Mouse (Mus musculus): ENCODE results near the gene Tjap1. TPM values are rescaled to one million over a fixed set of nuclear protein-coding genes. Genes with fewer than 3 reads are reported as not detected.

The Tjap1 gene
- polyA plus RNA-seq, 1 experiment from 2014 or later: 29.3 TPM

DNA sequence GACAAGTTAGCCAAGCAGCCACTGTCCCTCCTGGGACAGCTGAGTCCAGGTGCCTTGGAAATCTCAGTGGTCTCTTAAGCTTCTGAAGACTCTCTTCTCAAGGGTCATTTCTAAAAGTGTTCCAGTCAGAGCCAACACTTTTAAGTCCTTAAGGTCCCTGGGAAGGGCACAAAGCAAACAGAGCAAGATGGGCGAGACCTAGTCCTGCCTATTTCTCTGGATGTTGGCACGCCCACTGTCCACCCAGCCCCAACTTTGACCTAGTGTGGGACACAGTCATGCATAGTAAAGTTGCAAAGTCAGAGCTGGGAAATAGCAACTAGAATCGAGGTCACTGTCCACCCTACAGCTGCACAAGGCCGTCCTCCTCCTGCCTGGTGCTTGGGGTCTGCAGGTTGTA lies 39.8 kb downstream of the Tjap1 start:
- Histone ChIP-seq H3K27ac (ENCODE audit: low read depth, low read length) (no peak overlapping the region; the same call in 1 of the 2 replicates), H3K4me2 (replicated peaks; ENCODE audit: low read depth) (no peak overlapping the region), H3K4me1 (replicated peaks; ENCODE audit: control insufficient read depth, insufficient read depth, low read length) (peaks cover 4% of the 10 kb centered on the region; the same call in 1 of the 2 replicates), H3K4me3 (ENCODE audit: low read depth, low read length) (no peak overlapping the region), H3K36me3 (ENCODE audit: control insufficient read depth, insufficient read depth) (peaks cover 64% of the 10 kb centered on the region), H3K27me3 (replicated peaks; ENCODE audit: control insufficient read depth, insufficient read depth, low read length) (no peaks in the 10 kb centered on the region), H3K9ac (ENCODE audit: low read depth, low read length) (no peak overlapping the region), H3K9me3 (ENCODE audit: control insufficient read depth) (no peaks in the 10 kb centered on the region)
- no peak for ATAC-seq
- no peak for TF ChIP-seq CTCF (IDR thresholded peaks at IDR 0.05; ENCODE audit: low read depth)
- 68% methylated on average over 4 of the region's 4 CpGs for WGBS

- Histone ChIP-seq H3K9ac (ENCODE audit: low read depth, low read length) (no peak overlapping the region), H3K4me3 (ENCODE audit: low read depth, low read length) (no peak overlapping the region), H3K27ac (ENCODE audit: low read depth, low read length) (no peak overlapping the region), H3K36me3 (ENCODE audit: control insufficient read depth, insufficient read depth) (peaks cover 71% of the 10 kb centered on the region), H3K27me3 (replicated peaks; ENCODE audit: control insufficient read depth, insufficient read depth, low read length) (no peaks in the 10 kb centered on the region), H3K4me1 (replicated peaks; ENCODE audit: control insufficient read depth, insufficient read depth, low read length) (peaks cover 4% of the 10 kb centered on the region; the same call in 1 of the 2 replicates), H3K4me2 (replicated peaks; ENCODE audit: low read depth) (no peak overlapping the region), H3K9me3 (ENCODE audit: control insufficient read depth) (no peaks in the 10 kb centered on the region)
- no peak for TF ChIP-seq CTCF (IDR thresholded peaks at IDR 0.05; ENCODE audit: low read depth)
- WGBS: 90% methylated on average over 13 of the region's 13 CpGs
- no peak for ATAC-seq
Observed at GRCm38 (mm10) chr17:46242274-46242673, 40.6 kb downstream of the Tjap1 start.

- Histone ChIP-seq H3K36me3 (ENCODE audit: control insufficient read depth, insufficient read depth) (peaks cover 79% of the 10 kb centered on the region), H3K9me3 (ENCODE audit: control insufficient read depth) (no peaks in the 10 kb centered on the region), H3K27me3 (replicated peaks; ENCODE audit: control insufficient read depth, insufficient read depth, low read length) (no peaks in the 10 kb centered on the region), H3K27ac (ENCODE audit: low read depth, low read length) (no peak overlapping the region), H3K9ac (ENCODE audit: low read depth, low read length) (no peak overlapping the region), H3K4me1 (replicated peaks; ENCODE audit: control insufficient read depth, insufficient read depth, low read length) (no peaks in the 10 kb centered on the region), H3K4me3 (ENCODE audit: low read depth, low read length) (no peak overlapping the region), H3K4me2 (replicated peaks; ENCODE audit: low read depth) (no peak overlapping the region)
- no peak for TF ChIP-seq CTCF (IDR thresholded peaks at IDR 0.05; ENCODE audit: low read depth)
- 55% methylated on average over 11 of the region's 11 CpGs for WGBS
- ATAC-seq: no peak
Observed at GRCm38 (mm10) chr17:46241471-46241870, 41.4 kb downstream of the Tjap1 start.

DNA sequence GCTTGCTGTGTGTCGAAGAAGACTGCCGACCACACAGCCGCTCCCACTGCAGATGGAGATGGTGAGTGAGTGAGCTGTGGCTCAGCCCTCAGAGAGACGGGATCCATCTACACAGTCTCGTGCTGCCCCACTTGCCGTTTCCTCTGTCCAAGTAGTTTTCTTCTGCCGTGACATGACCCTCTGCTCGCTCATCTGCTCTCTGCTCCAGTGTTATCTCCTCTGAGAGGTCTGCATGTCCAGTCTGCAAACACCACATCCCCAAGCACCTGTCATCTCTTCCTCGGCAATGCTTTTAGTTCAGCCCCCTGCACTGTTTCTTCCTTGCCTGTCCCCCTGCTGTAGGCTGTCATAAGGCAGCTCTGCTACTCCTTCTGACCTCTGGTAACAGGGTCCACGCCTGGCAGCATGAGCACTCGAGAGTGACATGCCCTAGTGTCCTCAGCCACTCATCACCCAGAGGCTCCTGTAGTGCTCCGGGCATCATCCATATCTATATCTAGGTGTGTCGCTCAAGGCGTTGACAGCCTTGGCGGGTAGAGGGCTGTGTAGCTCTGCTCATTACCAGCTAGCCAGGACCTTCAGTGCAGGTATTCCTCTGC lies 43.2 kb downstream of the Tjap1 start:
- WGBS: 88% methylated on average over 15 of the region's 15 CpGs
- no peaks in the 10 kb centered on the region for H3K27me3 ChIP-seq (replicated peaks; ENCODE audit: control insufficient read depth, insufficient read depth, low read length)

GRCm38 (mm10) chr17:46237480-46237879 lies 45.3 kb downstream of the Tjap1 start:
- no peak for TF ChIP-seq CTCF (IDR thresholded peaks at IDR 0.05; ENCODE audit: low read depth)
- Histone ChIP-seq H3K9ac (ENCODE audit: low read depth, low read length) (no peak overlapping the region), H3K36me3 (ENCODE audit: control insufficient read depth, insufficient read depth) (peaks cover 80% of the 10 kb centered on the region), H3K4me2 (replicated peaks; ENCODE audit: low read depth) (no peak overlapping the region), H3K9me3 (ENCODE audit: control insufficient read depth) (no peaks in the 10 kb centered on the region), H3K4me3 (ENCODE audit: low read depth, low read length) (no peak overlapping the region), H3K27me3 (replicated peaks; ENCODE audit: control insufficient read depth, insufficient read depth, low read length) (no peaks in the 10 kb centered on the region), H3K27ac (ENCODE audit: low read depth, low read length) (no peak overlapping the region), H3K4me1 (replicated peaks; ENCODE audit: control insufficient read depth, insufficient read depth, low read length) (no peaks in the 10 kb centered on the region)
- WGBS: 87% methylated on average over 5 of the region's 5 CpGs
- ATAC-seq: no peak

More for the DNA sequence above, 43.2 kb downstream of the Tjap1 start:
- H3K4me1 ChIP-seq (replicated peaks; ENCODE audit: control insufficient read depth, insufficient read depth, low read length): no peaks in the 10 kb centered on the region
- no peak overlapping the region for H3K4me2 ChIP-seq (replicated peaks; ENCODE audit: low read depth)
- H3K27ac ChIP-seq (ENCODE audit: low read depth, low read length): no peak overlapping the region
- H3K4me3 ChIP-seq (ENCODE audit: low read depth, low read length): no peak overlapping the region
- H3K9ac ChIP-seq (ENCODE audit: low read depth, low read length): no peak overlapping the region
- H3K36me3 ChIP-seq (ENCODE audit: control insufficient read depth, insufficient read depth): peaks cover 75% of the 10 kb centered on the region
- no peaks in the 10 kb centered on the region for H3K9me3 ChIP-seq (ENCODE audit: control insufficient read depth)
- ATAC-seq: no peak
- no peak for TF ChIP-seq CTCF (IDR thresholded peaks at IDR 0.05; ENCODE audit: low read depth)

DNA sequence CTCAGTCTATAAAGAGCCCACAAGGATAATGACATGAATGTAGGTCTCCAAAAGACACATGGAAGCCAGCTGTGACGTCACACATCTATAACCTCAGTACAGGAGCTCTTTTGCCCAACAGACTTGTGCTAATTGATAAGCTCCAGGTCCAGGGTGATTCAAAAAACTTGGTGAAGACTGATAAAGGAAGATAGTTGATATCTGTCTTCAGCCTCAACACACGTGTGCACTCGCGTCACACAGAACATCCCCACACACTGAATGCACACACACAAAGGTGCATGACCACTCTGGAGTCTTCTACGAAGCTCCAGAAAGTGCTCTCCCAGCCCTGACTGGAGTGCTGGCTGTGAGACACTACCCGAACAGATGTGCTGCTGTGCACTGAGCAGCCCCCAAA lies 45.7 kb downstream of the Tjap1 start:
- Histone ChIP-seq H3K4me2 (replicated peaks; ENCODE audit: low read depth) (no peak overlapping the region), H3K27me3 (replicated peaks; ENCODE audit: control insufficient read depth, insufficient read depth, low read length) (no peaks in the 10 kb centered on the region), H3K4me3 (ENCODE audit: low read depth, low read length) (no peak overlapping the region), H3K9me3 (ENCODE audit: control insufficient read depth) (no peaks in the 10 kb centered on the region), H3K27ac (ENCODE audit: low read depth, low read length) (no peak overlapping the region), H3K4me1 (replicated peaks; ENCODE audit: control insufficient read depth, insufficient read depth, low read length) (no peaks in the 10 kb centered on the region), H3K36me3 (ENCODE audit: control insufficient read depth, insufficient read depth) (peaks cover 76% of the 10 kb centered on the region), H3K9ac (ENCODE audit: low read depth, low read length) (no peak overlapping the region)
- ATAC-seq: no peak
- TF ChIP-seq CTCF (IDR thresholded peaks at IDR 0.05; ENCODE audit: low read depth): no peak
- 92% methylated on average over 6 of the region's 6 CpGs for WGBS
